Mouse (Mus musculus) E14TG2a.4 (cell line): Measurements from ENCODE around the gene Mtcl1.

Experiments
- H3K27me3 ChIP-seq: 2 replicates; pipeline ENCODE4 v1.6.1; 2014; ENCODE audit warnings: low read length, control low read depth; ENCODE audit not compliant: insufficient read depth
- H3K36me3 ChIP-seq: 2 replicates; pipeline ENCODE4 v1.6.1; 2014; ENCODE audit warnings: low read length, control low read depth; ENCODE audit not compliant: insufficient read depth
- H3K4me1 ChIP-seq: replicated peaks from 2 replicates; pipeline ENCODE4 v1.6.1; 2014; ENCODE audit warnings: low read depth, low read length, control low read depth
- H3K4me3 ChIP-seq: replicated peaks from 2 replicates; pipeline ENCODE4 v1.5.1; 2014; ENCODE audit warnings: mild to moderate bottlenecking, low read length
- H3K9me3 ChIP-seq: 2 replicates; pipeline ENCODE4 v1.6.1; 2014; ENCODE audit warnings: low read length, control low read depth
- CTCF ChIP-seq: conservative IDR thresholded peaks from 2 replicates; pipeline ENCODE4 v1.5.1; 2014; ENCODE audit warnings: low read length
- NANOG ChIP-seq: IDR thresholded peaks from 2 replicates; pipeline ENCODE4 v1.6.1; 2014; ENCODE audit warnings: borderline replicate concordance, low read length, mixed read lengths
- POU5F1 ChIP-seq: IDR thresholded peaks from 2 replicates; pipeline ENCODE4 v1.6.1; 2014; ENCODE audit warnings: low read length, borderline replicate concordance

Mtcl1 gene

DNA sequence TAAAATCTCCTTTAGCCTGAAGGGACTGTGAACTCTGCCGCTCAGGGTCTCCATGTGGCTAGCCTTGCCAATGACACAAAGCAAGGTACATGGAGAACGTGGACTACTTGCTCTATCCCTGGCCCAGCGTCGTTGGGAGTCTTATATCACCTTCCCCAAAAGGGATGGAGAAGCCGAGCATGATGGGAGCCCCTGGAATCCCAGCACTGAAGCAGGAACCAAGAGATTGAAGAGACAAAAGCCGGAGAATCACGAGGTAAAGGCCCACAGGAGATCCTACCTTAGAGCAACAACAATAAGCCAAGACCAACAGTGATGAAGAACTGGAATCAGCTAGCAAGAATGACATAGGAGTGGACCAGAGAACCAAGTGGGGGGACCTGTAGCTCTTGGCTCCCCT lies 147.6 kb downstream of the Mtcl1 start:
- H3K27me3 ChIP-seq: no peaks in the 10 kb centered on the region
- TF ChIP-seq NANOG (no peak), CTCF (no peak), POU5F1 (no peak)
- no peaks in the 10 kb centered on the region for H3K9me3 ChIP-seq
- H3K4me1 ChIP-seq: peaks cover 50% of the 10 kb centered on the region
- H3K4me3 ChIP-seq: peak overlapping the region; percentile 54
- H3K36me3 ChIP-seq: no peaks in the 10 kb centered on the region

DNA sequence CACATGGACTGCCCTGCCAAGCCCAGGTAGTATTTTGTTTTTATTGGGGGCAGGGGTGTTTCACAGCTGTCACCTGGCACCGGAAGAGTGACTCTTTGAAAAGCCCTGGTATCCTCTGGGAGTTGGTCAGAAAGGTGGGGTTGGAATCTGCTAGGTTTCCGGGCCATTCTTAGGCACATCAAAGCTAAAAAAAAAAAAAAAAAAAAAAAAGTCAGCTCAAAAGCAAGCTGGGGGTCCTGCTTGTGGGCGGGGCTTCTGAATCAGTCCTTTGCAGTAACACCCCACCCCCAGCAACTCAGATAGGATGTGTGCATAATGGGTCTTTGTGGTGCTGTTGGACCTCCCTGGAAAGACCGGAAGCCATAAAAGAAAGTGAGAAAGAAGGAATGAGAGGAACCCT lies 148.3 kb downstream of the Mtcl1 start:
- Histone ChIP-seq H3K36me3 (no peaks in the 10 kb centered on the region), H3K4me1 (peaks cover 50% of the 10 kb centered on the region), H3K9me3 (no peaks in the 10 kb centered on the region), H3K27me3 (no peaks in the 10 kb centered on the region), H3K4me3 (peak overlapping the region; percentile 54; the same call in 1 of the 2 replicates)
- TF ChIP-seq CTCF (no peak), NANOG (no peak), POU5F1 (no peak)

DNA sequence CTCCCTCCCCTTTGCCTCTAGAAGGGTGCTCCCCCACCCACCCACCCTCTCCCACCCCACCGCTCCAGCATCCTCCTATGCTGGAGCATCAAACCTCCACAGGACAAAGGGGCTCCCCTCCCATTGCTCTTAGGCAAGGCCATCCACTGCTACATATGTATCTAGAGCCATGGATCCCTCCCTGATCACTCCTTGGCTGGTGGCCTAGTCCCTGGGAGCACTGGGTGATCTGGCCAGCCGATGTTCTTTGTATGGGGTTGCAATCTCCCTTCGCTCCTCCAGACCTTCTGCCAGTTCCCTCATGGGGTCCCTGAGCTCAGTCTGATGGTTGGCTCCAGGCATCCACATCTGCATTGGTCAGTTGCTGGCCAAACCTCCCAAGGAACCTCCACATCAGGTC lies 151.8 kb downstream of the Mtcl1 start:
- Histone ChIP-seq H3K9me3 (peaks cover 10% of the 10 kb centered on the region), H3K4me1 (peaks cover 62% of the 10 kb centered on the region), H3K36me3 (no peaks in the 10 kb centered on the region), H3K27me3 (no peaks in the 10 kb centered on the region), H3K4me3 (no peak overlapping the region)
- TF ChIP-seq POU5F1 (no peak), NANOG (no peak), CTCF (no peak)

DNA sequence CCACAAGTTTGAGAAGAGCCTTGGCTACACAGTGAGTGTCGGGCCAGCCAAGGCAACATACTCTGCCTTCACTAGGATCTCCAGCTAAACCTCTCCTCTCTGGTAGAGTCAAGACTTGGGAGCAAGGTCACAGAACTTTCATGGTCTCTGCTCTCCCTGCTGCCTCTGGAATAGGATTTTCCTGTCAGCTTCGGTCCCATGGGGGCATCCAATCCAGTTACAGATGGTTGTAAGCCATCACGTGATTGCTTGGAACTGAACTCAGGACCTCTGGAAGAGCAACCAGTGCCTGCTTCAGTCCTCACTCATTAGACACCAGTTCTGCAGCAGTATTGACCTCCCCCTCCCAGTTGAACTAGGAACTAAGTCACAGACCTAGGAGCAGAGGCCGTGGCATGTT lies 156.0 kb downstream of the Mtcl1 start:
- peaks cover 18% of the 10 kb centered on the region for H3K9me3 ChIP-seq
- no peaks in the 10 kb centered on the region for H3K36me3 ChIP-seq
- no peak for TF ChIP-seq NANOG
- no peak for TF ChIP-seq POU5F1
- TF ChIP-seq CTCF: no peak
- no peak overlapping the region for H3K4me3 ChIP-seq
- H3K27me3 ChIP-seq: no peaks in the 10 kb centered on the region
- H3K4me1 ChIP-seq: peaks cover 41% of the 10 kb centered on the region

DNA sequence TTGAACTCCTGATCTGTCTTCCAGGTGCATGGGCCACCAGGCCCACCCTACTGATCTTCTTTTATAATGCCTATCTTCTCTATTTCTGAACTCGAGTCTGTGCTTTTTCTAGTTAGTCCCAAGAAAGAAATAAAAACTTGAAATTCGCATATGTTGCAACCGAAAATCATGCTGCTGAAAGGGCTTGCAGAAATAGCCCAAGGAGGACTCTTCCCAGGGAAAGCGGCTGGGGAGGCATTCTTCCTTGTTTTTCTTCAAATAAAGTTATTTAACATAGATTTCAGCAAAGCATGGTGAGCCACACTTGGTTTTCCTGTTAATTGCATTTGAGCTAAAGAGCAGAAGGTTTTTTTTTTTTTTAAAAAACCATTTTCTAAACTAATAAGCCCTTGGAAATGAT lies 159.7 kb downstream of the Mtcl1 start:
- Histone ChIP-seq H3K36me3 (no peaks in the 10 kb centered on the region), H3K4me1 (peaks cover 58% of the 10 kb centered on the region)
- TF ChIP-seq CTCF: no peak
- no peak for TF ChIP-seq POU5F1
- no peak for TF ChIP-seq NANOG

More for the DNA sequence above, 159.7 kb downstream of the Mtcl1 start:
- H3K27me3 ChIP-seq: no peaks in the 10 kb centered on the region
- no peak overlapping the region for H3K4me3 ChIP-seq
- peaks cover 18% of the 10 kb centered on the region for H3K9me3 ChIP-seq
